Mouse (Mus musculus) lung, postnatal 0 days (tissue): ENCODE data around the gene Btbd17.

ENCODE experiments used
- CTCF ChIP-seq: IDR thresholded peaks from 2 replicates; pipeline ENCODE4 v1.5.1; 2016; ENCODE audit warnings: antibody characterized with exemption, mild to moderate bottlenecking
- EP300 ChIP-seq: IDR thresholded peaks from 2 replicates; pipeline ENCODE4 v1.6.1; 2016; ENCODE audit warnings: antibody characterized with exemption, mild to moderate bottlenecking, control low read depth

DNA sequence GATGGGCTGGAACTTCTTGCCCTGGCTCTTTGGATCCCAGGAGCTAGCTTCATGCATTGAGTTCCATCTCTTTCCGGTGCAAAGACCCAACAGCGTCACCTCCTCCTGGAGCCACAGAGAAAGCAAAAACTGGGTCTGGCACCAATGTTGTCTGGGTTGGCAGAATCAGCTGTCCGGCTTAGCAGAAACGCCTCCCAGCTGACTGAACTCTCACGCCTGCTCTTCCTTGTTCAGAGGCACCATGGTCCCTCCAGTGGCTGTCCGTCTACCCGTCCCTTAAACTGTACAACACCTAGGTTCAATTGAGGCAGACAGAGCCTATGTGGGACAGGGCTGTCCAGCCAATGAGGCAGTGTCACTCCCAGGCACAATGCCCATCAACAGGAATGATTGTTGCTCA is 1.4 kb upstream of the Btbd17 start:
- TF ChIP-seq CTCF = no peak
- TF ChIP-seq EP300 = no peak
